Comparison of ENCODE assay signal across 8 mouse cellular contexts in genomic region chr4:46506801-46507610, GRCm38 (mm10). TPM values are rescaled to one million over a fixed set of nuclear protein-coding genes. Genes with fewer than 3 reads are reported as not detected.
A peak's percentile ranks its signal among the peaks of the same experiment; 100 is the strongest.
DNase-seq lines count a peak whose midpoint lies in the region; ATAC-seq and TF ChIP-seq lines count a peak whose summit lies in the region.

No protein-coding gene starts in this region.

- peak; percentile 94 for ATAC-seq in forebrain, postnatal 0 days
- ATAC-seq in lung, embryonic 14.5 days (ENCODE audit: insufficient read depth): peak; percentile 95

- DNase-seq in MN1 (ENCODE audit: low spot score): peak; percentile 78
- DNase-seq in cerebellum, adult 8-10 months: peak; percentile 83
- DNase-seq in forebrain, postnatal 0 days: peak; percentile 92
- peak; percentile 97 for DNase-seq in heart, postnatal 4 days
- peak; percentile 92 to 94 for DNase-seq in layer of hippocampus, adult 8-10 months (ENCODE audit: low spot score in 2 of 2)
- DNase-seq in lung, embryonic 14.5 days: peak; percentile 98
- DNase-seq in thymus, adult 18-20 months: peak; percentile 78 to 84

- H3K4me2 ChIP-seq in forebrain, postnatal 0 days (ENCODE audit: low read depth): peak overlapping the region; percentile 83
- peak overlapping the region; percentile 95 for H3K4me2 ChIP-seq in lung, embryonic 14.5 days

- peaks cover 16% of the 10 kb centered on the region for H3K36me3 ChIP-seq in forebrain, postnatal 0 days (ENCODE audit: insufficient read depth)
- H3K36me3 ChIP-seq in lung, embryonic 14.5 days (ENCODE audit: insufficient read depth): peaks cover 21% of the 10 kb centered on the region

- TF ChIP-seq CTCF in forebrain, postnatal 0 days (IDR thresholded peaks at IDR 0.05; ENCODE audit: low read depth): no peak
- TF ChIP-seq CTCF in lung, embryonic 14.5 days (IDR thresholded peaks at IDR 0.05; ENCODE audit: low read depth): no peak
- no peak for TF ChIP-seq CTCF in olfactory bulb, adult 2 months (IDR thresholded peaks at IDR 0.05; ENCODE audit: insufficient read depth, low read depth, low read length)

- no peaks in the 10 kb centered on the region for H3K9me3 ChIP-seq in forebrain, postnatal 0 days (ENCODE audit: low read length)
- H3K9me3 ChIP-seq in lung, embryonic 14.5 days (ENCODE audit: low read depth, low read length): no peaks in the 10 kb centered on the region

- WGBS in forebrain, postnatal 0 days: 3% methylated on average over 92 of the region's 94 CpGs
- WGBS in lung, embryonic 14.5 days: under 1% methylated on average over 94 of the region's 94 CpGs
- WGBS in olfactory bulb, adult 2 months: under 1% methylated on average over 86 of the region's 94 CpGs

- peak; percentile 65 for TF ChIP-seq POLR2A in olfactory bulb, adult 2 months (IDR thresholded peaks at IDR 0.05; ENCODE audit: insufficient read depth, low read depth, low read length)

- H3K4me3 ChIP-seq in forebrain, postnatal 0 days (ENCODE audit: low read depth, low read length): peak overlapping the region; percentile 66
- H3K4me3 ChIP-seq in lung, embryonic 14.5 days (ENCODE audit: low read depth, low read length): peak overlapping the region; percentile 56
- peak overlapping the region; percentile 64 for H3K4me3 ChIP-seq in olfactory bulb, adult 2 months (ENCODE audit: insufficient read depth, low read depth, low read length)

- H3K27ac ChIP-seq in forebrain, postnatal 0 days (ENCODE audit: low read depth, low read length): peak overlapping the region; percentile 88
- 0 out of 2 replicates have a peak overlapping the region, but pooled peaks have one; percentile 8 for H3K27ac ChIP-seq in lung, embryonic 14.5 days (ENCODE audit: low read depth)
- H3K27ac ChIP-seq in olfactory bulb, adult 2 months (ENCODE audit: insufficient read depth, low read depth, low read length): no peak overlapping the region

- no peaks in the 10 kb centered on the region for H3K27me3 ChIP-seq in forebrain, postnatal 0 days (ENCODE audit: insufficient read depth, low read length)
- peaks cover 16% of the 10 kb centered on the region for H3K27me3 ChIP-seq in lung, embryonic 14.5 days (ENCODE audit: insufficient read depth, low read length)

- H3K9ac ChIP-seq in forebrain, postnatal 0 days: peak overlapping the region; percentile 85
- peak overlapping the region; percentile 48 for H3K9ac ChIP-seq in lung, embryonic 14.5 days

- 0 out of 2 replicates have a peak, but pooled peaks cover 6% of the 10 kb centered on the region for H3K4me1 ChIP-seq in forebrain, postnatal 0 days (ENCODE audit: insufficient read depth)
- no peaks in the 10 kb centered on the region for H3K4me1 ChIP-seq in lung, embryonic 14.5 days (ENCODE audit: insufficient read depth)
- peaks cover 8% of the 10 kb centered on the region for H3K4me1 ChIP-seq in olfactory bulb, adult 2 months (ENCODE audit: control insufficient read depth, insufficient read depth, low read length)

RNA-seq across cellular contexts. Expression of gene Nans, which starts 18.0 kb away (rescaled TPM):
- 87.1 and 89.3 TPM in 2 replicates for total RNA-seq in forebrain, postnatal 0 days (2014; rRNA removed)
- polyA plus RNA-seq in forebrain, postnatal 0 days (2015; fragmentation: Nextera tagmentation; extraction: Ambion mirVana): 69.8 and 70.2 TPM in 2 replicates
- 10 to 100 TPM; 42.4 to 45.0 TPM for total RNA-seq in heart, postnatal 4 days (2021)
- 10 to 100 TPM; 15.5 to 19.7 (median 16.6) TPM for total RNA-seq in layer of hippocampus, adult 8-10 months (2022)
- 75.8 and 77.9 TPM in 2 replicates for polyA plus RNA-seq in lung, embryonic 14.5 days (2014; fragmentation: Nextera tagmentation; extraction: Ambion mirVana)
- polyA plus RNA-seq in olfactory bulb, adult 2 months (2012; ENCODE audit: insufficient read depth, insufficient read length, low replicate concordance, missing spikeins): not detected in 2 replicates

RNA-seq across cellular contexts. Expression of gene Trim14, which starts 28.9 kb away (rescaled TPM):
- total RNA-seq in forebrain, postnatal 0 days (2014; rRNA removed): 1.4 and 1.8 TPM in 2 replicates
- polyA plus RNA-seq in forebrain, postnatal 0 days (2015; fragmentation: Nextera tagmentation; extraction: Ambion mirVana): 0.73 and 0.82 TPM in 2 replicates
- 1 to 10 TPM in 1 of 2 experiments, under 1 TPM in 1; 0.76 to 1.3 TPM for total RNA-seq in heart, postnatal 4 days (2021)
- 1 to 10 TPM in 3 of 4 experiments, under 1 TPM in 1; 0.89 to 2.3 (median 1.8) TPM for total RNA-seq in layer of hippocampus, adult 8-10 months (2022)
- 1.7 and 3.1 TPM in 2 replicates for polyA plus RNA-seq in lung, embryonic 14.5 days (2014; fragmentation: Nextera tagmentation; extraction: Ambion mirVana)
- not detected in 2 replicates for polyA plus RNA-seq in olfactory bulb, adult 2 months (2012; ENCODE audit: insufficient read depth, insufficient read length, low replicate concordance, missing spikeins)

RNA-seq across cellular contexts. Expression of gene Anp32b, which starts 56.3 kb away (rescaled TPM):
- total RNA-seq in forebrain, postnatal 0 days (2014; rRNA removed): 3.4 and 4.7 TPM in 2 replicates
- 60.2 and 65.9 TPM in 2 replicates for polyA plus RNA-seq in forebrain, postnatal 0 days (2015; fragmentation: Nextera tagmentation; extraction: Ambion mirVana)
- total RNA-seq in heart, postnatal 4 days (2021): 100 to 1,000 TPM; 121 to 122 TPM
- total RNA-seq in layer of hippocampus, adult 8-10 months (2022): 10 to 100 TPM; 52.4 to 66.0 (median 59.8) TPM
- 315 and 330 TPM in 2 replicates for polyA plus RNA-seq in lung, embryonic 14.5 days (2014; fragmentation: Nextera tagmentation; extraction: Ambion mirVana)
- not detected in 2 replicates for polyA plus RNA-seq in olfactory bulb, adult 2 months (2012; ENCODE audit: insufficient read depth, insufficient read length, low replicate concordance, missing spikeins)
